Mouse (Mus musculus) heart, adult 2 months (tissue): ENCODE measurements around the gene Jazf1. TPM values are rescaled to one million over a fixed set of nuclear protein-coding genes. Genes with fewer than 3 reads are reported as not detected.
A peak's percentile ranks its signal among the peaks of the same experiment; 100 is the strongest.

Source experiments
- DNase-seq, 2 experiments: peaks; one replicate each; pipeline ENCODE4 v3.0.0; 2021
- H3K27ac ChIP-seq: fragments of 200-600 bp; 2 replicates; pipeline ENCODE4 v1.8.1; 2022
- H3K27me3 ChIP-seq: fragments of 200-500 bp; 2 replicates; pipeline ENCODE4 v1.6.1; 2012; ENCODE audit warnings: mild to moderate bottlenecking, low read length, inconsistent platforms, mixed read lengths; ENCODE audit not compliant: control insufficient read depth, insufficient read depth
- H3K36me3 ChIP-seq: fragments of 200-500 bp; 2 replicates; pipeline ENCODE4 v1.6.1; 2012; ENCODE audit warnings: low read length, inconsistent platforms; ENCODE audit not compliant: control insufficient read depth, insufficient read depth
- H3K4me1 ChIP-seq: fragments of 200-500 bp; 2 replicates; pipeline ENCODE4 v1.6.1; 2011; ENCODE audit warnings: low read length; ENCODE audit not compliant: control insufficient read depth, insufficient read depth
- H3K4me3 ChIP-seq: fragments of 200-600 bp; 2 replicates; pipeline ENCODE4 v1.8.1; 2022
- H3K79me2 ChIP-seq: fragments of 200-500 bp; replicated peaks from 2 replicates; pipeline ENCODE4 v1.6.1; 2012; ENCODE audit warnings: mild to moderate bottlenecking, inconsistent platforms, low read length, moderate library complexity, mixed read lengths; ENCODE audit not compliant: control insufficient read depth, insufficient read depth
- H3K9ac ChIP-seq: fragments of 200-500 bp; 2 replicates; pipeline ENCODE4 v1.6.1; 2012; ENCODE audit warnings: low read depth, mild to moderate bottlenecking, control low read depth, inconsistent platforms, low read length, mixed read lengths
- CTCF ChIP-seq: fragments of 200-600 bp; IDR thresholded peaks from 2 replicates; pipeline ENCODE4 v1.8.1; 2022; ENCODE audit warnings: antibody characterized with exemption, mild to moderate bottlenecking, moderate library complexity
- EP300 ChIP-seq: fragments of 200-500 bp; IDR thresholded peaks from 2 replicates; pipeline ENCODE4 v1.6.1; 2011; ENCODE audit warnings: low read depth, low read length, control low read depth; ENCODE audit not compliant: insufficient read depth
- POLR2A ChIP-seq: fragments of 200-500 bp; IDR thresholded peaks from 2 replicates; pipeline ENCODE4 v1.6.1; 2011; ENCODE audit warnings: mild to moderate bottlenecking, low read depth, low read length, control low read depth; ENCODE audit not compliant: insufficient read depth
- WGBS: fragments of 180-500 bp; shearing (Covaris S2); methylation state at CpG from one replicate; pipeline ENCODE4 v1.1.7; 2018; 5-methylcytosine and 5-hydroxymethylcytosine counted together
- intact Hi-C: fragments of 180-260 bp; cut with DNase I; formaldehyde crosslinking; loops from one replicate; pipeline ENCODE4 v1.15.1; 2025
- polyA plus RNA-seq: library from polyadenylated mRNA; depleted of rRNA; stranded (reverse); fragments of >200 nt; gene quantifications from 2 replicates; pipeline ENCODE4 v1.2.3, GENCODE M21; 2012
- total RNA-seq, 2 experiments: library from RNA; stranded (reverse); gene quantifications; 2 replicates each; pipeline ENCODE4 v1.2.3; 2021

The Jazf1 gene
- total and polyA plus RNA-seq, 3 experiments: 1.2 to 2.6 (median 1.4) TPM

DNA sequence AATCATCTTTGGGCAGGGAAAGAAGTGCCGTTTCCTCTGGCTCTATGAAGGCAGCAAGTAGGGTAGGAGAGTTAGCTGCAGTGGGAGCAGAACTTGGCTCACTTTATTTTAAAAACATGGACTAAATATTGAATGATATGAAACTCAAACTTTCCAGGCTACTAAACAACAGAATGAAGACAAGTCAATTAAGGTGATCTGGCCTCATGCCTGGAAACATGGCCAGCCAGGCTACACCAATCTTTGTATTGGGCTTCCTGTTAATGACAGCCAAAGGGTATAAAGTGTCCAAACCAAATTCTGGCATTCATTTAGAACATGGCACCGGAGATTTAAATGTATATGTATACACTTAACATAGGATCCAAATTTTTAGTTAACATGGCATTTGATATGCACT is 199.2 kb downstream of the Jazf1 start:
- intact Hi-C loops: no loop called here
- H3K27ac ChIP-seq: peak overlapping the region; percentile 57

GRCm38 (mm10) chr6:52868352-52868751 is 200.1 kb downstream of the Jazf1 start:
- intact Hi-C loops: no loop called here

More for the DNA sequence above, 199.2 kb downstream of the Jazf1 start:
- no peak for TF ChIP-seq CTCF
- no peak for TF ChIP-seq POLR2A
- no peak for TF ChIP-seq EP300
- Histone ChIP-seq H3K4me3 (no peak overlapping the region), H3K27me3 (no peaks in the 10 kb centered on the region), H3K36me3 (peaks cover 2% of the 10 kb centered on the region; the same call in 1 of the 2 replicates), H3K4me1 (peaks cover 6% of the 10 kb centered on the region), H3K79me2 (no peaks in the 10 kb centered on the region), H3K9ac (no peak overlapping the region)
- DNase-seq: peak in 1 of 2 experiments; percentile 41
- WGBS: 38% methylated on average over 2 of the region's 2 CpGs

GRCm38 (mm10) chr6:52861928-52862327 is 206.5 kb downstream of the Jazf1 start:
- Histone ChIP-seq H3K36me3 (no peaks in the 10 kb centered on the region), H3K4me1 (peaks cover 9% of the 10 kb centered on the region), H3K27ac (peak overlapping the region; percentile 50), H3K9ac (no peak overlapping the region), H3K27me3 (no peaks in the 10 kb centered on the region), H3K4me3 (no peak overlapping the region), H3K79me2 (no peaks in the 10 kb centered on the region)
- TF ChIP-seq POLR2A (no peak), EP300 (peak; percentile 50; the same call in 1 of the 2 replicates)
- WGBS: 15% methylated on average over 7 of the region's 7 CpGs
- DNase-seq: peak; percentile 56 to 69
- intact Hi-C loops: no loop called here

More at GRCm38 (mm10) chr6:52868352-52868751, 200.1 kb downstream of the Jazf1 start:
- Histone ChIP-seq H3K36me3 (peaks cover 2% of the 10 kb centered on the region; the same call in 1 of the 2 replicates), H3K9ac (no peak overlapping the region), H3K27ac (peak overlapping the region; percentile 57), H3K27me3 (no peaks in the 10 kb centered on the region), H3K79me2 (no peaks in the 10 kb centered on the region), H3K4me3 (no peak overlapping the region), H3K4me1 (peaks cover 6% of the 10 kb centered on the region)
- WGBS: 85% methylated on average over 2 of the region's 2 CpGs
- TF ChIP-seq CTCF: no peak
- TF ChIP-seq EP300: no peak
- no peak for TF ChIP-seq POLR2A
- no peak for DNase-seq

DNA sequence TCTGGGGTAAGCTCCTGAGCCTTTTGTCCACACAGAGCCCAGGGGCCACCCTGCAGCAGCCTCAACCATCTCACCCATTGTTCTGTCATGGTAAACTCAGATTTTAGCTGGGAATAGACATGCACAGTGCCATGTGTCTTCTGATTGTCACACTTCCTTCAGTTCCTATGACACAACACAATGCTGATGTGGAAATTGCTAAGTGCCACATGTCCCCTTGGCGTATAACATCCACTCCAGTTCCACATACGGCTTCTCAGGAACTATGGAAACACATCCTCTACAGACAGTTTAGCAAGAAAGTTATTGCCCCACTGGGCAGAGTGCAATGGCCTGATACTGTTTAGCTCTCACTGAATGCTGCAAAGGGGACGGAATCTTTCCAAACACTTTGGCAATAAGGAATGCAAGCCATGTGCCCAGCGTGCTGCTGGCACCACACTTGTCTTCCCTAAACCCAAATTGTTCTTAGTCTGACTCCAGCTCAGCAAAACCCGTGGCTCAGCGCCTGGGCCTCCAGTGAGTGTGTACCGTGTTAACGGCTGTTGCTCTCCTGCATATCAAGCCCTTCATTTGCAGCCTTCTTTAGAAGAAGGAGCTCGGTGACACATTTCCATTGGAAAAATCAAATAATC is 207.1 kb downstream of the Jazf1 start:
- no peaks in the 10 kb centered on the region for H3K27me3 ChIP-seq
- peak in 1 of 2 experiments; percentile 28 for DNase-seq

GRCm38 (mm10) chr6:52860713-52861112 is 207.7 kb downstream of the Jazf1 start:
- 41% methylated on average over 6 of the region's 6 CpGs for WGBS
- Histone ChIP-seq H3K79me2 (no peaks in the 10 kb centered on the region), H3K27ac (no peak overlapping the region), H3K27me3 (no peaks in the 10 kb centered on the region), H3K36me3 (no peaks in the 10 kb centered on the region), H3K9ac (no peak overlapping the region), H3K4me3 (no peak overlapping the region), H3K4me1 (peaks cover 9% of the 10 kb centered on the region)
- TF ChIP-seq EP300: no peak
- no peak for TF ChIP-seq POLR2A
- no peak for TF ChIP-seq CTCF
- intact Hi-C loops: no loop called here
- no peak for DNase-seq

More for the DNA sequence above, 207.1 kb downstream of the Jazf1 start:
- TF ChIP-seq POLR2A (no peak), CTCF (no peak), EP300 (no peak)
- Histone ChIP-seq H3K79me2 (no peaks in the 10 kb centered on the region), H3K36me3 (no peaks in the 10 kb centered on the region), H3K4me3 (no peak overlapping the region), H3K9ac (no peak overlapping the region), H3K4me1 (peaks cover 9% of the 10 kb centered on the region), H3K27ac (peak overlapping the region; percentile 50)
- intact Hi-C loops: no loop called here
- WGBS: 60% methylated on average over 9 of the region's 9 CpGs

DNA sequence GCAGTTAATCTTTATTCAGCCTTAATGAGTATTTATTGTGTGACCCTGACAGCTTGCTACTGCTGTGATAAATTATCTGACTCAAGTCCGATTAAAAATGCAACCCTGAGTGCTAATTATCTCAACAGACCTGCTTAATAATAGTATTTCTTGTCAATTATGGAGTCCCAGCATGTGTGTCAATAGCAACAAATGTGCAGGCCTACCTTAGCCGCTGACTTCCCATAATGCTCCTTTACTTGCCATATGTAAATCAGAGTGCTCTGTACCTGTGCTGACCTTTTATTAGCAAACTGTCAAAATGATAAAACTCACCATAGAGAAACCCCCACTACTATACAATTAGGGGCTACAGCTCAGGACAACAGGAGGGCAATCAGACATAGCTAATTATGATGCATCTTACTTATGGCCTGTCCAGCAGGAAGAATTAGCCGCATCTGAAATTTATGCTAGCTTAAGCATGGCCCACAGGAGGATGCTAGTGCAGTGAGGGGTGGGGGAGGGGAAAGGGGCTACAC is 209.5 kb downstream of the Jazf1 start:
- Histone ChIP-seq H3K36me3 (no peaks in the 10 kb centered on the region), H3K4me3 (no peak overlapping the region), H3K27me3 (no peaks in the 10 kb centered on the region), H3K27ac (no peak overlapping the region), H3K4me1 (peaks cover 9% of the 10 kb centered on the region), H3K9ac (no peak overlapping the region), H3K79me2 (no peaks in the 10 kb centered on the region)
- DNase-seq: no peak
- WGBS: 78% methylated on average over 3 of the region's 3 CpGs
- intact Hi-C loops: no loop called here
- TF ChIP-seq POLR2A (no peak), CTCF (no peak), EP300 (no peak)
